Mouse (Mus musculus) heart, postnatal 14 days (tissue): ENCODE measurements around the gene Tgfbr3. TPM values are rescaled to one million over a fixed set of nuclear protein-coding genes. Genes with fewer than 3 reads are reported as not detected.

ENCODE experiments used
- DNase-seq, 2 experiments: peaks; one replicate each; pipeline ENCODE4 v3.0.0; 2021 to 2022
- intact Hi-C: fragments of 180-260 bp; cut with DNase I; formaldehyde crosslinking; loops from one replicate; pipeline ENCODE4 v1.15.1; 2025
- total RNA-seq, 2 experiments: library from RNA; stranded (reverse); gene quantifications; 2 replicates each; pipeline ENCODE4 v1.2.3; 2021

Tgfbr3 gene
- total RNA-seq, 2 experiments from 2014 or later: 47.3 to 59.0 TPM

DNA sequence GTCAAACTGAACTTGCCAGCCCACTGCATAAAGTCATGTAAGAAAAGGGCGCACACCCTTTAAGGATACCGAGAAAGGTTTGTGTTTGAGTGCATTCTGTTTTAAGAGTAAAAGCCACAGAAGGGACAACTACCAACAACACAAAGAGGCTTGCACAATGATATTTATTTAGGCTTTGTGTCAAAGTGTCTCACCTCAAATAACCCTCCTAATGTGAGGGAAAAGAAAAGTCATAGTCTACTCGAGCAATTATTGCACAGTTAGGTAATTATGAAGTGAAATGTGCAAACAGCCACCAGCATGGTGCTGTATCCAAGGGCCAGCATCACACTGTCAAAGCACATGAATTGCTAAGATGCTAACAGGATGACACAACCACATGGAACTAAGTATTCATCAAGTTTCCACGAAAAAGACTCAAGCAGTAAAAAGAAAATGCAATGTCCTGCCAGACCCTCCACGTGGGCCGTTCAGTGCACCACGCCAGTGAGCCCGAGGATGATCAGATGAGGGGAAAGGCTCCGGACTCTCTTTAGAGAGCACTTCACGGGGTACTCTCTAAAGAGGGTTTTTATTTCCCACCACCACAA lies 5.4 kb downstream of the Tgfbr3 start:
- DNase-seq: peak; percentile 27 to 31
- intact Hi-C loops: no loop called here

DNA sequence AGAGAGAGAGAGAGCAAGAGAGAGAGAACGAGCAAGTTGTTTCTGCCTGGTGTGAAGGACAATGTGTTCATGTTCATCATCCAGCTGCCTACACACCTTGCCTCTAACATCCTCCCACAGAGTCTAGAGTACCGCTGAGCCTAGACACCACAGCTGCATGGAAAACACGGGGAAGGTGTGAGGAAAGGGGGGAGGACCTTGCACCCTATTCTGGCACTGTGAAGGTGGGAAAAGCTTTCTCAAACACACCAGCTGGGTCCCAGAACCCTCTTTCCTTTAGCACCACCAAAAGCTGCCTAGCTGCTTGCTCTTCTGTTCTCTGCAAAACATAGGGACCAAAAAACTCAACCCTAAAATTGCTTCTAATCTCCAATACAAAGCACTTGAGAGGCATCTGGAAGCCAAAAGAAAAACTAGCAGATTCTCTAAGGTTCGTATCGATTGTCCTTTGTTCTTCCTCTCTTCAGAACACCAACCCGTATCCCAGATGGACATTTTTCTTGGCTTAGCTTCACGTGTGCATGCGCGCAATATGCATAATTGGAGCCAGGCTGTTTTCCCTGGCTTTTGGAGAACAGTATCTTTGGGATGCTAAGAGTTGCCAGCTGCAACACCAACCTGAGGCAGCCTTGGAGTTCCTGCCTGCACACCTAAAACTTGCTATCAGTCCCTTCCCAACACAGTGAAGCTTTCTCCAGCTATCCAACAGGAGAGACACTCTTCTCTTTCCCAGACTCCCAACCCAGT lies 6.7 kb downstream of the Tgfbr3 start:
- no peak for DNase-seq
- intact Hi-C loops: no loop called here

DNA sequence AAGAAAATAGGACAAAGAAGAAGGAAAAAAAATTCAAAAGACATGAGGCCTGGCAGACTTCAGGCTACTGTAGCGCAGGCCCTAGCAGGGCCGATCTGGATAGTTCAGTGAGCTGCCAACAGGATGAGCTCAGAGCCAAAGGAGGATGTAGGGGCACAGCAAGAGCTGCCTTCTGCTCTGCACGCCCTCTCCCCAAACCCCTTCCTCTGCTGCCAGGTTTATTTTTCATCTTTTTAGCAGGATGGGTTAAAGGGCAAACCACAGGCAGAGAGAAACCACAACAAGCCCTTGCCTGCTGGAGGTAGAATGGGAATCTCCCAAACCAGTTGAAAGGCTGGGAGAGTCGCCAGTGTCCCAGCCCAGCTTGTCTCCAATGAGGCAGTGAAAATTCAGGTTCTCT lies 10.2 kb downstream of the Tgfbr3 start:
- intact Hi-C loops: no loop called here
- DNase-seq: peak in 1 of 2 experiments; percentile 33

DNA sequence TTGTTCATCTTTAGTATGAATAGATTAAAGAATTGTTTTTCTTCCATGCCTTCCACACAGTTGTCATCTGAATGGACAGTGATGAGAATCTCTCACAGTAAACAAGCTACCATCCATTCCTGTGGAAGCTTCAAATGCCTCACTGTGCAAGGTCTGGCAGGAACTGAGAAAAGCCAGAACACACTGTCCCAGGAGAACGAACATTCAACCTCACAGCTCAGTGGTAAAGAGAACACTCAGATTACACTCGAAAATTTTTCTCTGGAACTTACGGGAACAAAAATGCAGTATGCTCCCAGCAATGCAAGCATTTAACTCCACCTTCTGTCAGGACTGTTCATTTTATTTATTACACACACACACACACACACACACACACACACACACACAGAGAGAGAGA lies 13.2 kb downstream of the Tgfbr3 start:
- intact Hi-C loops: no loop called here
- no peak for DNase-seq

DNA sequence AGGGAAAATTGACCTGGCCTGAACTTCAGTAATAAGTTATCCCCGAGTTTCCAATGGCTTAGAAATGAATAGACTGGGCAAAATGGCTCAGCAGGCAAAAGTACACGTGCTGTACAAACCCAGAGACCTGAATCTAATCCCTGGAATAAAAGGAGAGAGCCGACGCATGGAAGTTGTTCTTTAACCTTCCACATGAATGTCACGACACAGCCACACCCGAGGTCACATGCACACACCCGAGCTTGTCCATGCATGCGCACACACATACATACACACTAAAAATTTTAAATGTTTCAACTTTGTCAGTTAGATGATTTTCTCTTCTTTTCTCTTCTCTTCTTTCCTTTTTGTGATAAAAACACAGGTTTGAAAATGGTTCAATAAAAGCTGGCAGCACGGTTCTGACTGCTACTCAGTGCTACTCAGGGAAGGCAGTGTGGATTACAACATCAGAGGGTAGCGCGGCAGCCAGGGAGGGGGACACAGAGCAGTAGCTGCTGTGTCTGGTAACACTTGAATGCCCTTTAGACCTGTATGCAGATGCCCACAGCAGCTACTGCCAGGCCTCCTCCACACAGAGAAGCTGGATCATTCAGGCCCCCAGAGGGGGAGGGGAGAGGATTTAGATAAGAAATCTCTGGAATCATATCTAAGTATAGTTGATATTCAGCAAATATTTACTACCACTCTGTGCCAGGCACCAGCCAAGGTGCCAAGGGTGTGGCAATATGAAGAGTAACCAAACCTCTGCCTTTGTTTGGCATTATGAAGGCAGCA lies 17.0 kb downstream of the Tgfbr3 start:
- no peak for DNase-seq
- intact Hi-C loops: no loop called here

DNA sequence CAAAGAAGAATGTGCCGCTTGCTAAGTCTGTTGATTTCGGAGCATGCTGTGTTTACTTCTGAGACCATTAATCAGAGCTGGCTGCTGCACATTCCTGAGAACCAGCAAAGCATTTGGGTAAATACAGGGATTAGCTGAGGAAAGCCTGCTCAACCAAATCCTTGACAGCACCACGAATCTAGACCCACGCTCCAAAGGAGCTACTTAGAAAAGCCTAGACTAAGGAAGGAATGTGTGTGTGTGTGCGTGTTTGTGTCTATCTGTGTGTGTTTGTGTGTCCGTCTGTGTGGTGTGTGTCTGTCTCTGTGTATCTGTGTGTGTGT lies 20.5 kb downstream of the Tgfbr3 start:
- intact Hi-C loops: no loop called here
- DNase-seq: no peak

DNA sequence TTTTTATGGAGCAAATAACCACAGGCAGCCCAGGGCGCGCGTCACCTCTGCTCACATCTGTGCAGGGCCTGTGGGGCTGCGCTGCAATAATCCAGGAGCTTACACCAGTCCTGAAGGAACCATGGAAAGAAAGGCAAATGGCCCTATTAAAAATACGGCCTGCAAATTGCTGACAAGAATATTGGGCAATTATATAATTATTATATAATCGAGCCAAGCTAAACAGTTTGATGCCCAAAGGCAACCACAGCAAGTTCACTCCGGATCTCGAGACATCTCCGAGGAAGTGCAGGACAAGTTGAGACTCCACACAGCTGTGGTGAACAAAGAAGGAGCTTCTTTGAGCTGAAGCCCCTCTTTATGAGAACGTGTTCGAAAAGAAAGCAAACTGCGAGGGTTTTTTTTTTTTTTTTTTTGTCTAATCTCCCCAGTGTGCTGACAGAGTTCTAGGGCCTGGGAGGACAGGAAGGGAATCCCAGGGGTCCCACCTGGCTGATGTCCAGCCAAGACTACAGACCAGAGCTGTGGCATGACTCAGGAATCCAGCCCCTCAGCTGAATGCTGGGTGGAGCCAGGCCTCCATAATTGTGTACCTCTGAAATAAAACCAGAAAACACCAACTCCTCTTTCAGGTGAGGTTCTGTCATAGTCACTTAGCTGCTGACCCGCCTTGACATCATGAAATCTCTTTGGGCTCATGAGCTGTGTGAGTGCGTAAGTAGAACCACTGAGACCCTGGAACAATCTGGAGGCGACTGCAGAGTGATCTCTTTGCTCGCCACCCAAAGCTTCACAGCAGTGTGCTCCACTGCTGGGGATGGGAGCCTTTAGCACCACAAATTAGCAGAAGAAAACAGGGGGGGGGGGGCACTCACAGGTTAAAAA lies 21.1 kb downstream of the Tgfbr3 start:
- intact Hi-C loops: no loop called here

DNA sequence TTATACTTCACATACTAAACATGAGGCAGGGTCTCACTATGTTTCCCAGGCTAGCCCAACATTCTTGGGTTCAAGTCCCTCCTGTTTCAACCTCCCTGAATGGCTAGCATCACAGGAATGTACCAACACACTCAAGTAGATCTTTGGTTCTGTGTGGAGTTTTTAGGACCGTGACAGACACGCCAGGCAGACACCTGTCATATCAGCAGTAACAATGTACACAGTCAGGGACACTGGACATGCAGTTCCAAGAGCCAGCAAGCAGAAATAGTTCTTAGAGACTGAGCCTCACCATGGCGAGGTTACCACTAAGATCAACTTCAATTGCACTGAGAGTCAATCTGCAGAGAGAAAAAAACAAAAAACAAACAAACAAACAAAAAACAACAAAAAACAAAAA lies 22.9 kb downstream of the Tgfbr3 start:
- DNase-seq: no peak
- intact Hi-C loops: no loop called here

More for the DNA sequence above, 21.1 kb downstream of the Tgfbr3 start:
- peak in 1 of 2 experiments; percentile 35 for DNase-seq

DNA sequence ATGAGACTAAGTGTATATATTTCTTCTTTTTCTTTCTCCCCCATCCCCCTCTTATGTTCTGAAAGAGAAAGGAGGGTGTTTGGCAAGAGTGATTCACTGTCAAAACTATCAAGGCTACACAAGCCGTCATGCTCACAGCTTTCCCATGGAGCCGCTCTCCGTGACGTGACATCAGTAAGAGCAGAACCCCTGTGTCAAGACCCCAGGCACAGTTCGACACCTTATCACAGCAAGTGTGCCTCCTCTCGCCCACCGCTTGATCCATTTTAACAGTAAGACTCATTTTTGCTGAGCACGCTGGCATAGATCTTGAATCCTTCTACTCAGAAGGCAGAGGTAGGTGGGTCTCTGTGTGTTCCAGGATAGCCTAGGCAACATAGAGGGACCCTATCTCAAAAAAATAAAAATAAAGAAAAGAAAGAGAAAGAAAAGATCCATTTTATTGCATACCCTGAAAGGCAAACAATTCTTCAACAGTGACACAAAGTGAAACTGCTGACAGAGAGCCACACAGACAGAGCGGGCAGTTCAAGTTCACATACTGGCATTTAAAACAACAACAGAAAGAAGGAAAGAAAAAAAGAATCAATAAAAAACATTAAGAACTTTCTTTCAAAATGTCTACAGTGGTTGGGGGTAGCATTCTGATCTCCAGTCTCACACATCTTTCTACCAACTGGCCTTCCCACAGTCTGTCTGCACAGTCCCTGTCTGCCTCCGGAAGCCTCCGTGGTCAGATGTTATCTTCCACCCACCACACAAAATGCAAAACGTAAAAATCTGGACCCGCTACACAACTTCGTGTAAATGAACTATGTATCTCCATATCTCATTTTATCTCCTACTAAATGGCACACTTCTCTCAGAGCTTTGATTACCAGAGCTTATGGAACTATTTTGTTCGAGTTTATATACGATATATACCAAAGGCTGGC lies 24.7 kb downstream of the Tgfbr3 start:
- no peak for DNase-seq
- intact Hi-C loops: no loop called here

DNA sequence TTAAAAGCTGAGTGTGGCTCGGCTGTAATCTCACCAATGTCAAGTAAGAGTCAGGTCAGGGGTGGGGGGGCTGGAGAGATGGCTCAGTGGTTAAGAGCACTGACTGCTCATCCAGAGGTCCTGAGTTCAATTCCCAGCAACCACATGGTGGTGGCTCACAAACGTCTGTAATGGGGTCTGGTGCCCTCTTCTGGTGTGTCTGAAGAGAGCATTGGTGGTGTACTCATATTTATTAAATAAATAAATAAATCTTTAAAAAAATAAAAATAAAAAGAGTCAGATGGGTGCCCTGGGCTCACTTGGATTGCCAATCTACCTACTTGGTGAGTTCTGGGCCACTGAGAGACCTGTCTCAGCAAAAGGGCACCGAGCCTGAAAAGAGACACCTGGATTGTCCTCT lies 25.6 kb downstream of the Tgfbr3 start:
- DNase-seq: no peak
- intact Hi-C loops: no loop called here

DNA sequence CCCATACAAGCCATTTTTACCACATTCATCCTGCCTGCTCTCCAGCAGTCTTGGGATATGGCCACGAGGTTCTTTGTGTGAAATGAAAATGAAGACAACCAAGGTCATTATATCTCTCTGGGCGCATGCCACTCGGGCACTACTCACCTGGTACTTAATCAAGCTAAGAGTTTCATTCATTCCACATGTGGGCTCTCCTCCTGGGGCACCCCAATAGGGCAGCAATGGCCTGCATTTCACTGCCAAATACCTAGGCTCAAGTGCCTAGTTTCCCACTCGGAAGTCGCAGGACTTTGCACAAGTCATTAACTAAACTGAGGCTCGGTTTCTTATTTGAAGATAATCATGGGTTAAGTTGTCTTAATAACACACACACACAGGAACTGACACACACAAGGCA lies 27.5 kb downstream of the Tgfbr3 start:
- DNase-seq: no peak
- intact Hi-C loops: no loop called here

DNA sequence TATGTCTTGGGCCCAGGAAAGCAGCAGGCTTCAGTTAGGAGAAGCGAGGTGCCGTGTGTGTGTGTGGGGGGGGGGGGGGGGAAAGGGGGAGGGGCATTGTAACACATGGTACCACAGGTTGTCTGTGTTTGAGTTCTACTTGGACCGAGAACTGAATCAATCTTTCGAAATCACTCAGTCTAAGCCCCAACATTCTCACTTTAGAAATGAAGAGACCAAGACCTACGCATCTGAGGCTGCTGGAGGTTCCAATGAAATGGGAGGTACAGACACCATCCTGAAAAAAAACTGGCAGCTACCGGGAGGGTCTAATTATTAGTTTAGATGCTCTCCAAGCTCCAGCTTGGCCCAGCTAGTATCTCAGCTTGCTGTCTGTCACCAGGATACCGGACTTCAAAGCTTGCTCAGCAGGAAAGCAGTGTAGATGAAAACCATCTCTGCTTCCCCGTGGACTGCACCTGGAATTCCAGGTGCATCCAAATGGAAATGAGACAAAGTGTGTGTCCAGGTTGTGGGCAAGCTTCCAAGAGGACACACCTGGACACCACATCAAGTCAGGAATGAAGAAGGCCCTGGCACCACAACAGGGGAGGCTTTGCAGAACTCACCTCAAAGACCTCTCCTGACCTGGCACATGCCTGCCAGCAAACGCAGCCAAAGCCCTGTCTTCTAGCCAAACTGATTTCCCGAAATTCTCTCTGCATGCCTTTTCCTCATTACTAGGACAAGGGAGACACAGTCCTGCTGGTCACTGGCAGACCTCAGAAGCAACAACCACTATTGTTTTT lies 28.5 kb downstream of the Tgfbr3 start:
- DNase-seq: peak; percentile 43 to 68

DNA sequence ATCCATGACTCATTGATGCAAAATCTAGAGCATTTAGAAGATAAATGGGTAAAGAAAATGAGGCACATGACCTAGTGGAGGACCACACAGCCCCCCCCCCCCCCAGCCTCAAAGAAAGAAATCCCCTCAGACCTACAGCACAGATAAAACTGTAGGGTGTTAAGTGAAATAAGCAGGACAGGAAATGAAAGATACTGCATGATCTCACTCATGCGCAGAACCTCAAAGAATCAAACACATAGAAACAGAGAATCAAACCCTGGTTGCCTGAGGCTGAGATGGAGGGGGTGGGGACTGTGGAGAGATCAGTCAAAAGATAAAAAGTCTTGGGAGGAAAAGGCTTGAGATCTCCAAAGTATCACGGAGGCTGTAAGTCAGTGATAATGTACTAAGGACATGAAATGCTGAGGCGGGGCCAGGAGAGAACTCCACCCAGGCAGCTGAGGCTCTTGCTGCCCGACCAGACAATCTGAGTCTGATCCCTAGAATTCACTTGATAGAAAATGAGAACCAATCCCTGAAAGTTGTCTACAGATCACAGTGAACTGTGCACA lies 29.9 kb downstream of the Tgfbr3 start:
- intact Hi-C loops: no loop called here
- DNase-seq: no peak

More for the DNA sequence above, 28.5 kb downstream of the Tgfbr3 start:
- intact Hi-C loops: no loop called here

DNA sequence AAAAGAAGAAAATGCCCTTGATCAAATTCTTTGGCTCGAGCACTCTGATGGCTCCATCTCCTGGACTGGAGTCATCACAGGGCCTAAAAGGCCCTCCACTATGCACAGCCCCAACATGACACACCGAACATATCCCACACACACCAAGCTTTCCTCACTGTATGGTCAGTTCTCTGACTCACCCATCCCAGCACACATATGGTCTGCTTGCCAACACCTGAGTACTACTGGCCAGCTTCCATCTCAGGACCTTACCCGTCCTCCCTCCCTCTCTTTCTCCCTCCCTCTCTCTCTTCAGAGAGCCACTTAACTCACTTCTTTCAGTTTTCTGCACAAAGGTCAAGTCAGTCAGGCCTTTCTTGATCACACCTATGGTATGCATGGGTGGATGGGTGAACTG lies 36.0 kb downstream of the Tgfbr3 start:
- no peak for DNase-seq
- intact Hi-C loops: no loop called here

DNA sequence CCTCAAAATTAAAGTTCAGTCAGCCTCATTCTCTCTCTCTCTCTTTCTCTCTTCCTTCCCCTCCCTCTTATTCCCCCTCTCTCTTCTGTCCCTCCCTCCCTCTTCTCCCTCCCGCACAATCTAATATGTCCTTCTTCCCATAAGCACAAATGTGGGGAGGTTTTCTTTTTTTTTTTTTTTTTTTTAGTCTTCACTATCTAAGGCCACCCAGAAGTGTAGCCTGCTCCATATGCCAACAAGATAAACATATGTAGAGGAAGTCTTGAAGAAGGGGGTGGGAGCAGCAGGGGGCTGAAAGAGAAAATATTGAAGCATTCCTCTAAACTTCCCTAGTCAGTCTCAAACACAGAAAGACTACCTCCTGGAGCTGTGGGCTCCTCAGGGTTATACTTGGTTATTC lies 37.0 kb downstream of the Tgfbr3 start:
- no peak for DNase-seq
- intact Hi-C loops: no loop called here

DNA sequence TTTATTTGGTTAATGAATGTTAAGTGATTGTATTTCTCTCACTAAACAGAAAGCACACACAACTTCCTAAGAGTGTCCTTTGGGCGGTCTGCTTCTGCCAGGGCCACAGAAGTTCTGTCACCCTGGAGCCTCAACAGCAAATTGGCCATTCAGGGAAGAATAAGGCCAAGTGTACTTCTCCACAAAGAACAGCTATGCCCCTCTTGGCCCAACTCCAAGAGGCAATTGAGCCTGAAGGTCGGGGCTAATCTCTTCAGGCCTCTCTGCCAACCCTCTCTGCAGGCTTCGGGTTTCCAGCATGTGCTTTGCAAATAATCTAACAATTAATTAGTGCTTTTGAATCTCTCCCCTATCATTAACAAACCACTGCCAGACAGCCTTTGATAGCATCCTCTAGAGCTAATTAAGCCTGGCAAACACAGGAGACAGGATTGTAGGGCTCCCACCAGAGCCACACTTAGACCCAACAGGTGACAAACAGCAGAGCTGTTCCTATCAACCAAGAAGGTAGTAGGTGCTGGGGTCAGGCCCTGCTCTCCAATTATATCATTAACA lies 37.6 kb downstream of the Tgfbr3 start:
- intact Hi-C loops: no loop called here
- DNase-seq: peak; percentile 45 to 71

DNA sequence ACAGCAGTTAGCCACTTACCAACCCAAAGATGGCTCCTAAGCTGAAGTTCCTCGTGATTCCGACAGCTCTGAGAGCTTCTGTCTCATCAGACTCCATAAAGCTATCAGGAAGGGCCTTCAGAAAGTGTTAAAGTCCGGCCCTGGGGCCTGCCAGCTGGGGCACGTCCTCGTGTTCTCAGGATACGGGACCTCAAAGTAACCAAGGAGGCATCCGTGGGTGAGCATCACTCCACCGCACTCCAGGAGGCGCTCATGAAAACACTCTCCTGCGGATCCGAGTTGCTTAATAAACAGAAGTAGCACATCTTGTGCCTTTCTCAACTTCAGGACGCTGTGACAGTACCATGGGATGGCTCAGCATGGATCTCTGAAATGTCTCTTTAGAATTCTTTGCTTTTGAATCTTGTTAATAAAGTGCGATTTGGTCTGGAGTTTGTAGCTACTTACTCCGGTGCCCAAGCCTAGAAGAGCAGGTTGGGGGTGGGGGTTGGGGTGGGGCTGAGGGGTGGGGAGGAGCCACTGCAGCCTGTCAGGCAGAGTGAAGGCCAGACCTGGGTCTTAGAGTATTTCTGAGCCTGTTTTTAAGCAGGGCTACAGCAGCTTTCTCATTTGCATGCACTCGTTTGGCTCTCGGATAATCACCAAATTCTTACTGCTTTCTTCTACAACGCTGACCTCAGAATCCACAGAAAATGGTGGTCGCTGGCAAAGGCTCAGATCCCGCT lies 38.7 kb downstream of the Tgfbr3 start:
- intact Hi-C loops: no loop called here
- no peak for DNase-seq

DNA sequence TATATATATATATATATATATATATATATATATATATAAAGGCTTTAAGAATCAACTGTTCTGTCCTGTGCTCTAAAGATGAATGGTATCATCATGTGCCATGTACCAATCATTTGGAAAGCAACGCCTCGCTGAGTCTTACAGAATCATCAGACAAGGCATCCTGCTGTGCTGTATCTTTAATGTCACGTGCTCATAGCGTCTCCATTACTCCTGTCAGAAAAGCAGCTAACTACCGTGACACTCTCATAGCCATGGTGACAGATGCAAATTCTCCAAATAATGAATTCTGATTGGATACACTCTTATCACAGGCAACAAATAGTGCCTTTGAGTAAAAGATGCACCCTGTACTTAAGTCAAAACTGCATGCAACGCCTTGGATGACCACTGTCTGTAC lies 40.7 kb downstream of the Tgfbr3 start:
- DNase-seq: no peak
- intact Hi-C loops: no loop called here
